Mouse (Mus musculus): ENCODE data around the gene Mpped2.

The Mpped2 gene

DNA sequence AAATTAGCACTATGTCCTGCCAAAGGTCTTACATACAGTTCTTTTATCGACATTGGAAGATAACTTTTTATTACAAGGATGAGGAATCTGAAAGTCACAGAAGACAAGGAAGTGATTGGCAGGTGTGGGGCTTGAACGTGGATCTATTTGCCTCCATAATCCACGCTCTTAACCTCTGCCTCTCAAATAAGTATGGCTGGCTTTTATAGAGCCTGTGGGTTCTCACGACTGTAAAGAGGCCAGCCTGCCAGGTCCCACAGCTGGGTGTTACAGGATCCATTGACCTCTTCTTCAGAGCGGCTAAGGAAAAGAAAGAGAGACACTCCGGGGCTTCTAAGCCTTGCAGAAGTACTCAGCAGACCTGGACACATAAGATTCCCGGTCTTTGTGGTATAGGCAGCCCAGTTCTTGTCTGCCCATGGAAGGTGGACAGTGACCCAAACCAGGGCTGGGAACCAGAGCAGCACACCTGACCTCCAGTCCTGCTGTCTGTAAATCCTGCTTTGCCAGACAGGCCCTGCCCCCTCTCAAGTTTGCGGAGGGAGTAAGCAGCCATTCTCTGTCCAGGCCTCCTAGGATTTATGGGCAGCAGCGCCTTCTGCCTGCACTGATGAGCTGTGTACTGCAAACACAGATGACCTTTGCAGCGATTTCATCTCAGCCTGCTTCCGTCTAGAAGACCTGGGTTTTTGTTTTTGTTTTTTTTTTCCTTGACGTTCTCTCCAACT lies 162.7 kb downstream of the Mpped2 start:
- peak; percentile 37 for DNase-seq (ENCODE audit: low read depth, low spot score)

DNA sequence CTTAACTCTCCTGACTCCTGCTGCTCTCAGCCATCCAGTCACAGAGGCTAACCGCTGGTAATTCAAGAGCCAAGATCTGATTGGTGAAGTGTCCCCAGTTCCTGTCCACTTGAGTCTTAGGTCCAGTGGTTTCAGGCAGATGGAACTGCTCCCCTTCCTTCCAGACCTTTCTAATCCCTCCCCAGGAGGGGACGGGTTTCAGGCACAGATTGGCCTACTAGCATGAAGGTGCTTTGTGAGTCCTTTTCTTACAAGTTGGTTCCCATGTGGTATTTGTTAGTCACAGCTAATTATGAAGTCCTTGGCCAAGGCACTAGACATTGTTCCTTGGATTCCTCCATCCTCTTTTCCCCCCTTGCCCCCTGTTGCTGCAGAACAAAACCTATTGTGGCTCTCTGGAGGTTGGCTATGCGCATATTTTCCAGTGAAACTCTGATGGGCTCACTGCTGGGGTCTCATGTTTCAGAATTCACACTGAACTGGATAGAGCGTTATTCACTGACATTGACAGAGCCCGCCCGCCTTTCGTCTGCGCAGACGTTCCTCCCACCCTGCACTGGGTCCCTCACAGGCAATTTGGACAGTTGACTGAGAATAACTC lies 163.4 kb downstream of the Mpped2 start:
- no peak for DNase-seq (ENCODE audit: low read depth, low spot score)

DNA sequence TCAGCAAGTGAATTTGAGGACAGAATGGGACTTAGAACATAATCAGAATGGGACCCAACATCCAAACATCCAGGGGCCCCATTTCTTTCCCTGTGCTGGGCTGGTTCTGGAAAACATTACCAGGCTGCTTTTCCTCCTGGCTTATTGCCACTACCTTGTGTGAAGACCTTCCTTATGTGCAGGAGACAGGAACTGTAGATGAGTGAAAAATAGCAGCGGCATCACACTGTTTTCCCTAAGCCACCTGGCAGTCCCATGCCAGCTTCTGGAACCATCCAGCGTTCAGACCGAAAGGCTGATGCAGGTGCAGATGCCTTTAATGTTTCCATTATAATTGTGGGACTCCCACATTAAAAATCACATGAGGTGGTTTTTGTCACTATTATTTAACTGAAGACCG lies 164.2 kb downstream of the Mpped2 start:
- DNase-seq (ENCODE audit: low read depth, low spot score): peak; percentile 59

DNA sequence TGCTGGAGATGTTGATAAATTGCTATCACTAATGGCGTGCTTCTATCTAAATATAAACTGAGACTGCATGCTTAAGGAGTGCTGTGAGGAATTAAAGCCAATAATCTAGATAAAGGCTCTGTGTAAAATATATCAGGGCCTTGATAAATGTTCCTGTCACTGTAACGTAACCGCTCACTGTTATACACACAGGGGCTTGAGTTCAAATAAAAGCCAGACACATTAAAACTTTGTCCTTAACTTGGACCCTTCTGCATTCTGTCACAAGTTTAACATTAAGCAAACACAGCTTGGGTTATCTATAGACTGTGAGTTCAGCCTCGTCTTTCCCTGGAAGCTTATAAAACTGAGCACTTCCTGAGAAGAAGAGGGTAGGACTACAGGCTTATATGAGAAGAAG lies 164.6 kb downstream of the Mpped2 start:
- DNase-seq (ENCODE audit: low read depth, low spot score): no peak

DNA sequence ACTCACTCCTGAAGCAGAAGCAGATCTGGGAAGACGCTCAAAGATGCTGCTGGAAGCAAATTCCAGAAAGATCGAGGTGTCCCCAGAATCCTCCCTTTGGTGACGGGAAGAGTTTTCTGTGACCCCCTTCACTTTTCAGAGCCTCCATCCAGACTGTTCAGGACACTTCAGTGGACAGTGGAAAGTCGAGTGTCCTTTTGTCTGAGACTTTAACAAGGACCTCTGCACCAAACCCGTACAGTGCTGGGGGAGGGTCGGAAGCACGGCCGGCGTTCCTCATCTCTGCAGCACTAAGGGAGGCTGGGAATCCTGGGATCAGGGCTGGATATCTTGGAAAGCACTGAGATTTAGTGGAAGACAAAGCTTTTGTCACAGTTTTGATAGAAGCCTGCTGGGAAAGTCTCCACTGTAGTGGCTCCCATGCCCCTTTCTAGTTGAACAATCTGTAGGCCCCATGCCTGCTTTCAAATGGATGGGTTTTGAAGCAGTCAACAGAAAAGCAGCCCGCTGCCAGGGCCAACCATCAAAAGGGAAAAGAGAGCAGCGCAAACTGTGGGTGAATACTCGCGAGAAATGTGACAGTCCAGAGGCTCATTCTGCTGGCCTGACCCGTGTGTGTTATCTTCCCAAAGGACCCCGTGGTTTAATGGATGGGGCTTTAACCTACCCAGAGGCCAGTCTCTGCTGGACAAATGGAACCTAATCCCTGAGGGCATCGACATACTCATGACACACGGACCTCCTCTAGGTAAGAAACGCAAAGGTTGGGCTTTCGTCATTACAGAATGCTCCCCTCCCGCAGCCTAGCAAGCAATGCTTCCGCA lies 168.0 kb downstream of the Mpped2 start:
- DNase-seq (ENCODE audit: low read depth, low spot score): no peak

DNA sequence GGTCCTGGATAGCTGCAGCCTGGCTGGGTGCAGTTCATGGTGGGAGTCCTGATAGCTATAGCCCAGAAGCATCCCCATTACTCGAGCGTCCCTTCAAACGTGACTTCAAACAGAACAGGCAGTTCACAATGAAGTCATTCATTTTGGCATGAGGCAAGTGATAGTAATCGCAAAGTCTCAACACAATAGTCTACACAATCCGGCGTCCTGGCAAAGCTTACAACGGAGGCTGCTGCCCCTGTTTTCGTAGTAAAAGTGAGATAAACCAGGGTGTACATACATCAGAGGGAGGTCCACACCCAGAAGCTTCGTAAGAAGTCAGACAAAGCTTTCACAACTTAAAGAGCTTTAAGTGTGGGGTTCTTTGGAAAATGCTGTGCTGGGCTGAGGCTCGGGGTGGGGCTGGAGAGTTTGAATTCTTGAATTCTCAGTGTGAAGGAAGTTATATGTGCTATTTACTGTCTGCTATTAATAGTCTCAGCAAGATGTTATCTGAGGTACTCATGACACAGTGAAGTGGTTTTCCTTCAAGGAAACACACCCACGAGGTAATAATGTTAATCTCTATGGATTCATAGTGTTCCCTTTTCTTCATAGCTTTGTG lies 170.1 kb downstream of the Mpped2 start:
- DNase-seq (ENCODE audit: low read depth, low spot score): no peak

DNA sequence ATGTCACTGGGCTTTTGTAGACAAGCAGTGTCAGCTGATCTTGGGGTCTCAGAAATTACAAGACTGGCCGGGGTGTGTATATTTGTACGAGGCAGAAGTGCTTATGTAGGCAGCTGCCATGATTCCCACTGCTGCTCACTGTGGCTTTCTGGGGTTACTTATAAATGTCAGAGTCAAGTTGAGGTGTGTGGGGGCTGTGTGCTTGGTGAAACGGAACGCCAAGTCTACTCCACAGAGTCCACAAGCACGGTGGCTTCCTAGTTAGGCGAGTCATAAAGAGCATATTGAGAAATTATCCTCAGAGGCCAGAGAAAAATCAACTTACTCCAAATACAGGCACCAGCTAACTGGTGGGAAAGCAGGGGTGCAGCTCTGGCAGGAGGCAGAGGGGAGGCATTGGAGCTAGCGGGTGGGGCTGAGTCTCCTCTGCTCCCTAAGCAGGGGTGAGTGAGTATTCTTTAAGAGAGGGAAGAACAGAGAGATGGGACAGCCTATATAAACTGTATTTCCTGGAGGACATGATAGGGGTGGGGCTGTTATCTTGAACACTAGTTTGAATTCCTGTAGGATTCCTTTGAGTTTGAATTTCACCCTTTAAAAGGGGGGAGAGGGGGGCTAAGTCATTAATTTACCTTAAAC lies 172.2 kb downstream of the Mpped2 start:
- DNase-seq (ENCODE audit: low read depth, low spot score): no peak

DNA sequence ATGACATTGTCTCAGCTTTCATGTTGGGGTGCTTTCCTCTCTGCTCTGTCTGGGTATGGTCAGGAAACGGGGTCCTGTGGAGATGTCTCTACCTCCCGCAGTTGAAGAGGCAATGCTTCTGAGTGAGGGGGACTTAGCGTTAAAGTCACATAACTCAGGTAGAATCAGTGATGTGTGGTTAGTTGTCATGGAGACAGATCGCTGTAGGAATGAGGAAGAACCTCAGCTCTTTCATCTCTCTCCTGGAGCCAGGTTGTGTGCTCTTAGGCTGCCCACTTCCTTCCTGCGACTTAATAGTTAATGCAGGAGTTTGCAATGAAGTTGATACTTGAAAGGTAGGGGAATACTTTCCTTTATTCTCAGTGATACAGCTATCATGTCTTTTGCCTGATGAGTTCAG lies 173.2 kb downstream of the Mpped2 start:
- no peak for DNase-seq (ENCODE audit: low read depth, low spot score)

DNA sequence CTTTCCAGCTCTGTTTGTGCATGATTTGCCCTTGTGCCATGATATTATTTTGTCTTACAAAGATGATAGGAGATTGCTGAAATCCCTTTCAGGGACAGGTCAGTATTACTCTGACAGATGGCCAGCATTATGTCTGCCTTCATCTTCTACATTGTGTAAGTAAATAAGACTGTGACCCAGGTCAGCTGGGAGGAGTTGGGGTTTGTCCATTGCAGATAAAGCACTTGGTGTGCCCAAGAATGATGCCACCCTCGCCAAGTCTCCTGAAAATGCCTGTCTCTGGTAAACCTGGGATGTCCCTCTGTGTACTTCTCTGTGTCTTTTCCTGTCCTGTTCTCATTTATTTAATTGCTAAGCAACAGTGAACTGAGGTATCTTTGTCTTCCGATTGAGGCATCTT lies 177.8 kb downstream of the Mpped2 start:
- DNase-seq (ENCODE audit: low read depth, low spot score): no peak

DNA sequence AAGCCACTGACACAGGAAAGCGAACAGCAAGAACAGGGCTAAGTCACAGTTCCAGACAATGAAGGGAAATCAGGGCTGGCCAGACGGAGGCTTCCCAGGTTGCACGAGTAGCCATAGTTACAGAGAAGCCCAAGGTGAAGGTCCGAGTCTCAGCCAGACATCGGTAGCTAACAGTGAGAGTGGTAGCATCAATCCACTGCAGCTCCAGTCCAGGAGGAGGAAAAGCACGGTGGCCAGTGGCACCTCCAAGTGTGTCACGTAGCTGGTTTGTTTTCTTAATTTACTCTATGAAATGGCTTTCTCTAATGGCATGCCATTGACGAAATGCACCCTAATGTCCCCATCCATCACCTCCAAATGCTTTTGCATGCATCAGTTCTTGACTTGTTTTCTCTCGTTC lies 180.1 kb downstream of the Mpped2 start:
- DNase-seq (ENCODE audit: low read depth, low spot score): no peak

DNA sequence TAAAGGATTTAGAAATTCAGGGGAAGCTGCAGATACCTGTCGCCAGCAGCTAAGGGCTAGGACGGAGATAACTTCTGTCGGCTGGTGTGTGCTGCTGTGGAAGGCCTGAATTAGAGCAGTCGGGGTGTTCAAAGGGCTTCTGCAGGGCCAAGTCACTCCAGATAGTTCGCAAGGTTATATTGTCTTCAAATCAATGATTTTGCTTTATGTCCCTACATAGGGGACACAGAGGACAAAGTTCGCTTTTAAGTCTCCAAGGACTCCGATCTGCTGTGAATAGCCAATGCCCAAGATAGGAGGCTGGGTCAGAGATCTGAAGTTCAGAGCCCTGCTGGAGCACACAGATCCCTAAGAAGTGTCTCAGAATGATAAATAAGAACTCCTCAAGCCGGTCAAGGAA lies 190.3 kb downstream of the Mpped2 start:
- no peak for DNase-seq (ENCODE audit: low read depth, low spot score)

DNA sequence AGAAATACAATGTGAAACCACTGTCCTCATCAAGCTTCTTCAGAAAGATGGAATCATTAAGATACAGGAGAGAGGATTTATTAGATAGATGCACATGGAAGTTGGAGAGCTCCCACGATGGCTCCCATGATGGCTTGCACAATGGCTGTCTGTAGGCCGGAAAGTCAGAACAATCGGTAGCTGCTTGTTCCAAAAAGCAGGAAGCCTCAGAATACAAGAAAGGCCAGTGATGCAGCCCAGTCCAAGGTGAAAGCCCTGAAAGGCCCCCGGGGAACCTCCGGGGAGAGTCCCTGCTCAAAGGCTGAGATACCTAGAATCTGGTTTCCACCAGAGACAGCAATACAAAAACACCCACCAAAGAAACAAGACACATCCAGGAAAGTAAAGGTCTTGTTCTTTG lies 195.1 kb downstream of the Mpped2 start:
- no peak for DNase-seq (ENCODE audit: low read depth, low spot score)

DNA sequence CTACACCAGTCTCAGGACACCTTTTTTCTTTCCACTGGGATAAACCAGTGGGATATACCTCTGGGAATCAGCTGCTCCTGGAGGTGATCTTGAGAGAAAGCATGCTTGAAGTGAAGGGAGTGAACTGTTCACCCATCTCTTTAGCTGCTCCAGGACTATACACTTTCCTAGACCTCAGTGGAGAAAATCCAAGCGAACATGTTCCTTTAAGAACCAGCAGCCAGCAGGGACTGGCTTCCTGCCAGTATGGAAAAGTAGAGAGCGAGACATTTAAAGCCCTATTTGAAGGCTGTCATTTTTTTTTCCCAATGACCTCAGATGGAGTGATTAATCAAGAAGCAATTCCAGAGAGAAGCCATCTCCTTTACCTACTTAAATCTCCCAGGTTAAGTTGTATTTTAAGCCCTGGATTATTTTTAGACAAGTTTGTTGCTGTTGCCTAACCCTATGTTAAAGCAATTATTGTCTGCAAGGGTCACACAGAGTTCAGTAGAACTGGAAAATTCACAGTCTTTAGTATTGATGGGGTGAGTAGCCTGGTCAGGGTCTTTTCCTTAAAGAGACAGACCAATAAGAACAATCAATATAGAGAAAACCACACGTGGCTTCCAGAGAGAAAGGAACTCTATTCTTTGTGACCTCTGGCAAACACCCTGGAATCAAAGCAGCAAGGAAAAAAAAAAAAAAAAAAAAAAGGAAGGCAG lies 196.4 kb downstream of the Mpped2 start:
- DNase-seq (ENCODE audit: low read depth, low spot score): peak; percentile 39

DNA sequence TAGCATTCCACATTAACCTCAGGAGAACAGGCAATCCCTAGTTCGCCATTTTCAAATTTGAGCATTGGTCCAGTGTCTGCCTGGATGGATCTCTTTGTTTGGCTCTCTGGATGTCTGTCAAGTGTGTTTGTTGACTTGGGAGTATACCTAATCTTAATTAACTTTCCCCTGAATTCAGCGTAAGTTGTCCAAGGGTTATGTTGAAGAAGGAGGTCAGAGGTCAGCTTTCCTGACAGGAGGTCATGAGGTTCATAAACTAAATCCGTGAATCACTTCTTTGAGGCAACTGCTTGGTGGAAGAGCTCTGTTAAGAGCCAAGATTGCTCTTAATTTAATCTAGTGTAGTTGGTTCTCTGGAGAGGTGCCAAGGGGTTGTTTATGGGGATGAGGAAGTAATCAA lies 200.3 kb downstream of the Mpped2 start:
- no peak for DNase-seq (ENCODE audit: low read depth, low spot score)

DNA sequence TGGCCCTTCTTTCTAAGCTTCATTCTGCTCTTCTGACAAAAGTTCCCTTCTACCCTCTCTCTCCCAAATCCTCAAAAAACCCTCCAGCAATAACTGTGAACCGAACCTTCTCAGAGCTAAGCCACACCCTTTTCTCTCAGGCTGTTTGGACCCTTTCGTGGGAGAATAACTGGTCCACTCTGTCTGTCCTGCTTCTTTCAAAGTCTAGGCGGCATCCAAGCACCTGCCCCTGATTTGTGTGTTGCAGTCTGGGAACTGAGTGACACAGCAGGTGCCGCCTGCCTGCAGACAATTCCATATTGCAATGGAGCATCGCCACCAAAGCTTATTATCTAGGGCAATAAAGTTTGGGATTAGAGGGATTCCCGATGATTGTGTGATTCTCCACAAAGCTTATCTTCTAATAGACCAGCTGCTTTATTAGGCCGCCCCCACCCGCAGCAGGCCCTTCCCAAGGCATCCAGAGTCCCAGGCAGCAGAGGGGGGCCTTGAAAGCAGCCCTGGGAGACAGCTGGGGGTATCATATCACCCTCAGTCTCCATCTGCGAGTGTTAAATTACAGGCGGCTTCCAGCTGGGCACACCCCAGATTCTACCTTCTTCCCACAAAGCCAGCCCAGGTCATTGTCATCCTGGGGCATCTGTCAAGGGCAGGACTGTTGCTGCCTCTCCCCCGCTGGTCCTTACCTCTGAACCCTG lies 202.4 kb downstream of the Mpped2 start:
- DNase-seq (ENCODE audit: low read depth, low spot score): no peak

DNA sequence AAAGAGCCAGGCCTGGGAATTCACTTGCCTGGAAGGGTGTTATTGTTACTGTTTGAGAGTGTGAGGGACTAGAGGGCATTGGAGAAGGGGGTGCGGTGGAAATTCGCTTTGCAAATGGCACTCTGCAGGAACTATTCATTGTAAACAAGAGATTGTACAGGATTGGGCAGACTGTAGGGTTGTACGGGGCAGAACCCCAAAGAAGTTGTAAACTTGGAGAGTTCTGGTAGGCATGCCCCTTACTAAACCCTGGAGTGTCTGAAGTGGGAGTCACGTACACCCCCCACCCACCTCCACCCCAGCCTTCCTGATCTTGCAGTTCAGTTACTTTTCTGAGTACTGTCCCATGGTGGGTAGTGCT lies 202.9 kb downstream of the Mpped2 start:
- DNase-seq (ENCODE audit: low read depth, low spot score): no peak

DNA sequence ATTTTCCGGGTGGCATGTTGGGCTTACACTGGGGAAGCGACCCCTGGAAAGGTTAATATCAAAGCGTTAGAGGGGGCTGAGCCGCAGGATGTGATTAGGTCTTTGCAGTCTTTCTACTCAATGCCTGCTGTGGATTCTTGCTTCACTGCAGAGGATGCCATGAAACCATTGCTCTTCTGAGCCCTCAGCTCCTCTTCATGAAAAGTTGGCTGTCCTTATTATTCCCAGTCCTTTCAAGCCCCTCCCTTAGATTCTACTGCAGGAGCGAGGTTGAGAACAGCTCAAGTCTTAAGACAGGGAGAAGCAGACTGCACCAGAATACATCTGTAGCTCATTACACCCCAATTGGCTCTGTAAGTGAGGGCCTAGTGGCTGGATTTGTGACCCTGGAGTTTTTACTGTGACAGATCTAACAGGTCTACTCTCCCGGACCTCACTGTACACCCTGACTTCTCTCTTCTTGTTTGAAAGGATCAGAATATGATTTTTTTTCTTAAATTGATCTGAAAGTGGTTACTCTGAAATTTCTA lies 218.9 kb downstream of the Mpped2 start:
- DNase-seq (ENCODE audit: low read depth, low spot score): no peak
